Mouse (Mus musculus) forebrain, embryonic 16.5 days (tissue): ENCODE measurements around the gene Tbc1d8. TPM values are rescaled to one million over a fixed set of nuclear protein-coding genes. Genes with fewer than 3 reads are reported as not detected.

Experiments used
- ATAC-seq: fragments of 200-750 bp; cut with Nextera tagmentation; 2 replicates; pipeline ENCODE4 v1.8.0; 2017; ENCODE audit warnings: mild to moderate bottlenecking, moderate library complexity
- H3K27ac ChIP-seq: fragments of 300-500 bp; sonication (generic); 2 replicates; pipeline ENCODE4 v1.5.1; 2014; ENCODE audit warnings: low read length, control low read depth
- H3K27me3 ChIP-seq: fragments of 300-500 bp; sonication (generic); replicated peaks from 2 replicates; pipeline ENCODE4 v1.6.1; 2014; ENCODE audit warnings: low read length; ENCODE audit not compliant: control insufficient read depth, insufficient read depth
- H3K36me3 ChIP-seq: fragments of 300-500 bp; sonication (generic); 2 replicates; pipeline ENCODE4 v1.6.1; 2014; ENCODE audit not compliant: control insufficient read depth, insufficient read depth
- H3K4me1 ChIP-seq: fragments of 300-500 bp; sonication (generic); replicated peaks from 2 replicates; pipeline ENCODE4 v1.6.1; 2014; ENCODE audit warnings: low read length; ENCODE audit not compliant: control insufficient read depth, insufficient read depth
- H3K4me2 ChIP-seq: fragments of 300-500 bp; sonication (generic); 2 replicates; pipeline ENCODE4 v1.6.1; 2014; ENCODE audit warnings: mild to moderate bottlenecking, low read length, control low read depth
- H3K4me3 ChIP-seq: fragments of 300-500 bp; sonication (generic); replicated peaks from 2 replicates; pipeline ENCODE4 v1.5.1; 2014; ENCODE audit warnings: mild to moderate bottlenecking, low read length, control low read depth
- H3K9ac ChIP-seq: fragments of 300-500 bp; sonication (generic); replicated peaks from 2 replicates; pipeline ENCODE4 v1.6.1; 2014; ENCODE audit warnings: low read depth, low read length, control low read depth
- H3K9me3 ChIP-seq: fragments of 300-500 bp; sonication (generic); 2 replicates; pipeline ENCODE4 v1.6.1; 2016; ENCODE audit warnings: low read length; ENCODE audit not compliant: control insufficient read depth
- WGBS: fragments of 180-500 bp; shearing (Covaris S2); extraction: QIAGEN DNeasy Blood & Tissue Kit; methylation state at CpG from one replicate; pipeline ENCODE4 v1.1.7; 2014; 5-methylcytosine and 5-hydroxymethylcytosine counted together
- polyA plus RNA-seq: library from polyadenylated mRNA; unstranded; fragments of >200 nt; fragmentation: Nextera tagmentation; extraction: Ambion mirVana; gene quantifications from 2 replicates; pipeline ENCODE4 v1.2.1, GENCODE M21; 2015

Tbc1d8 gene
- polyA plus RNA-seq, 1 experiment from 2014 or later: 13.0 TPM

- Histone ChIP-seq H3K9ac (no peak overlapping the region), H3K9me3 (no peaks in the 10 kb centered on the region), H3K27ac (no peak overlapping the region), H3K27me3 (no peaks in the 10 kb centered on the region), H3K4me2 (no peak overlapping the region), H3K4me1 (peaks cover 10% of the 10 kb centered on the region; the same call in 1 of the 2 replicates), H3K4me3 (no peak overlapping the region), H3K36me3 (no peaks in the 10 kb centered on the region)
- ATAC-seq: no peak
- WGBS: 89% methylated on average over 9 of the region's 9 CpGs
These were observed 24.3 kb downstream of the Tbc1d8 start for GRCm38 (mm10) chr1:39454108-39454782.

- Histone ChIP-seq H3K4me1 (peaks cover 10% of the 10 kb centered on the region; the same call in 1 of the 2 replicates), H3K4me2 (no peak overlapping the region), H3K27ac (no peak overlapping the region), H3K27me3 (no peaks in the 10 kb centered on the region), H3K36me3 (no peaks in the 10 kb centered on the region), H3K9ac (no peak overlapping the region), H3K9me3 (no peaks in the 10 kb centered on the region), H3K4me3 (no peak overlapping the region)
- WGBS: 93% methylated on average over 4 of the region's 4 CpGs
- ATAC-seq: no peak
These were observed 26.4 kb downstream of the Tbc1d8 start for GRCm38 (mm10) chr1:39452203-39452602.

GRCm38 (mm10) chr1:39450069-39450728 is 28.4 kb downstream of the Tbc1d8 start:
- no peak overlapping the region for H3K4me3 ChIP-seq
- ATAC-seq: no peak
- H3K27me3 ChIP-seq: no peaks in the 10 kb centered on the region
- no peaks in the 10 kb centered on the region for H3K9me3 ChIP-seq
- no peaks in the 10 kb centered on the region for H3K36me3 ChIP-seq
- no peak overlapping the region for H3K4me2 ChIP-seq
- peaks cover 29% of the 10 kb centered on the region for H3K4me1 ChIP-seq
- 62% methylated on average over 6 of the region's 6 CpGs for WGBS
- H3K27ac ChIP-seq: no peak overlapping the region
- H3K9ac ChIP-seq: no peak overlapping the region

- no peaks in the 10 kb centered on the region for H3K27me3 ChIP-seq
- H3K9me3 ChIP-seq: no peaks in the 10 kb centered on the region
- no peak overlapping the region for H3K27ac ChIP-seq
- no peak overlapping the region for H3K9ac ChIP-seq
- H3K36me3 ChIP-seq: no peaks in the 10 kb centered on the region
- 91% methylated on average over 12 of the region's 12 CpGs for WGBS
- no peak overlapping the region for H3K4me3 ChIP-seq
- H3K4me2 ChIP-seq: no peak overlapping the region
- ATAC-seq: no peak
- peaks cover 25% of the 10 kb centered on the region for H3K4me1 ChIP-seq
These were observed 29.2 kb downstream of the Tbc1d8 start for GRCm38 (mm10) chr1:39449251-39449790.

GRCm38 (mm10) chr1:39448819-39449218 is 29.7 kb downstream of the Tbc1d8 start:
- H3K9me3 ChIP-seq: no peaks in the 10 kb centered on the region
- 98% methylated on average over 5 of the region's 5 CpGs for WGBS
- ATAC-seq: no peak

GRCm38 (mm10) chr1:39448238-39448637 is 30.3 kb downstream of the Tbc1d8 start:
- no peaks in the 10 kb centered on the region for H3K9me3 ChIP-seq
- H3K27ac ChIP-seq: no peak overlapping the region
- no peaks in the 10 kb centered on the region for H3K36me3 ChIP-seq
- no peak overlapping the region for H3K9ac ChIP-seq
- H3K4me2 ChIP-seq: no peak overlapping the region
- no peaks in the 10 kb centered on the region for H3K27me3 ChIP-seq
- WGBS: 85% methylated on average over 5 of the region's 5 CpGs
- H3K4me1 ChIP-seq: peaks cover 34% of the 10 kb centered on the region
- no peak overlapping the region for H3K4me3 ChIP-seq
- ATAC-seq: no peak

More at GRCm38 (mm10) chr1:39448819-39449218, 29.7 kb downstream of the Tbc1d8 start:
- Histone ChIP-seq H3K4me3 (no peak overlapping the region), H3K27me3 (no peaks in the 10 kb centered on the region), H3K4me1 (peaks cover 29% of the 10 kb centered on the region), H3K27ac (no peak overlapping the region), H3K9ac (no peak overlapping the region), H3K4me2 (no peak overlapping the region), H3K36me3 (no peaks in the 10 kb centered on the region)

- WGBS: 39% methylated on average over 5 of the region's 5 CpGs
- peak overlapping the region; percentile 46 for H3K27ac ChIP-seq
These were observed 32.4 kb downstream of the Tbc1d8 start for GRCm38 (mm10) chr1:39446178-39446577.

GRCm38 (mm10) chr1:39445303-39446050 is 33.1 kb downstream of the Tbc1d8 start:
- no peaks in the 10 kb centered on the region for H3K27me3 ChIP-seq
- no peaks in the 10 kb centered on the region for H3K36me3 ChIP-seq
- H3K9me3 ChIP-seq: no peaks in the 10 kb centered on the region
- H3K4me3 ChIP-seq: no peak overlapping the region
- no peak overlapping the region for H3K9ac ChIP-seq
- 83% methylated on average over 20 of the region's 20 CpGs for WGBS
- ATAC-seq: no peak
- no peak overlapping the region for H3K4me2 ChIP-seq
- peak overlapping the region; percentile 46 for H3K27ac ChIP-seq
- H3K4me1 ChIP-seq: peaks cover 48% of the 10 kb centered on the region

More at GRCm38 (mm10) chr1:39446178-39446577, 32.4 kb downstream of the Tbc1d8 start:
- no peaks in the 10 kb centered on the region for H3K36me3 ChIP-seq
- no peak overlapping the region for H3K9ac ChIP-seq
- H3K4me1 ChIP-seq: peaks cover 46% of the 10 kb centered on the region
- H3K4me3 ChIP-seq: no peak overlapping the region
- peak; percentile 53 for ATAC-seq
- H3K9me3 ChIP-seq: no peaks in the 10 kb centered on the region
- no peak overlapping the region for H3K4me2 ChIP-seq
- no peaks in the 10 kb centered on the region for H3K27me3 ChIP-seq

- ATAC-seq: no peak
- Histone ChIP-seq H3K4me1 (peaks cover 52% of the 10 kb centered on the region), H3K4me2 (no peak overlapping the region), H3K27me3 (no peaks in the 10 kb centered on the region), H3K4me3 (no peak overlapping the region), H3K9ac (no peak overlapping the region), H3K36me3 (no peaks in the 10 kb centered on the region), H3K9me3 (no peaks in the 10 kb centered on the region), H3K27ac (no peak overlapping the region)
- WGBS: 32% methylated on average over 8 of the region's 8 CpGs
These were observed 34.8 kb downstream of the Tbc1d8 start for GRCm38 (mm10) chr1:39443764-39444163.
